ENCODE assay signal across 7 mouse cellular contexts in the genomic region with DNA sequence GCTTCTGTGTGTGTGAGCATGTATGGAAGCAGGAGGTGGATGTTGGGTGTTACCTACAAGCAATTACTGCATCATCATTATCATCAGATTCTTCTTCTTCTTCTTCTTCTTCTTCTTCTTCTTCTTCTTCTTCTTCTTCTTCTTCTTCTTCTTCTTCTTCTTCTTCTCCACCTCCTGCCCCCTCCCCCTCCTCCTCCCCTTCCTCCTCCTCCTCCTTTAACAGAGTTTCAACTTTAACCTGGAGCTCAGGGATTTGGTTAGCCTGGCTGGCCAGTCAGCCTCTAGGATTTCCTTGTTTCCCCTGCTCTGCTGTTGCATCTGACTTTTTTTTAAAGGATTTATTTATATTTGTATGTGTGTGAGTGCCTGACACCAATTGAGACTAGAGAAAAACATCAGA. TPM values are rescaled to one million over a fixed set of nuclear protein-coding genes. Genes with fewer than 3 reads are reported as not detected.
DNase-seq lines count a peak whose midpoint lies in the region; ATAC-seq and TF ChIP-seq lines count a peak whose summit lies in the region.

A gene (minus strand): TSS at position 101 of the 400 bp plus-strand sequence.

- intact Hi-C loops in left cerebral cortex, postnatal 10 days (cut with DNase I): no loop called here

- H3K4me3 ChIP-seq in ES-Bruce4 (ENCODE audit: low read depth, low read length): no peak within 1 kb of the TSS
- no peak within 1 kb of the TSS for H3K4me3 ChIP-seq in forebrain, embryonic 14.5 days (ENCODE audit: low read depth, low read length)

- no peaks in the 10 kb centered on the region for H3K9me3 ChIP-seq in ES-Bruce4 (replicated peaks; ENCODE audit: control insufficient read depth, insufficient read depth, low read length, poor library complexity, severe bottlenecking)
- H3K9me3 ChIP-seq in forebrain, embryonic 14.5 days (replicated peaks; ENCODE audit: control insufficient read depth, low read length): no peaks in the 10 kb centered on the region

- ATAC-seq in CD4-positive, CD25-positive, alpha-beta regulatory T cell, adult 4 months: no peak
- no peak for ATAC-seq in forebrain, embryonic 14.5 days
- ATAC-seq in monocyte, adult 5-6 weeks (replicated peaks; ENCODE audit: insufficient number of reproducible peaks, low FRiP score, low TSS enrichment, poor library complexity, severe bottlenecking): no peak

- DNase-seq in forebrain, embryonic 14.5 days (ENCODE audit: low spot score): no peak
- DNase-seq in left cerebral cortex, postnatal 10 days (ENCODE audit: extremely low spot score in 1 of 2, low spot score in 2 of 2): no peak
- no peak for DNase-seq in B cell, adult 2 months
- no peak for DNase-seq in right cerebral cortex, postnatal 4 days

- H3K36me3 ChIP-seq in ES-Bruce4 (ENCODE audit: control insufficient read depth, insufficient read depth, low read length, poor library complexity, severe bottlenecking): no peaks in the 10 kb centered on the region
- H3K36me3 ChIP-seq in forebrain, embryonic 14.5 days (ENCODE audit: control insufficient read depth, insufficient read depth, low read length): no peaks in the 10 kb centered on the region

- no peaks in the 10 kb centered on the region for H3K4me1 ChIP-seq in ES-Bruce4 (ENCODE audit: control insufficient read depth, insufficient read depth, low read length)
- H3K4me1 ChIP-seq in forebrain, embryonic 14.5 days (ENCODE audit: control insufficient read depth, insufficient read depth, low read length): peaks cover under 1% of the 10 kb centered on the region

- TF ChIP-seq POLR2A in ES-Bruce4 (IDR thresholded peaks at IDR 0.05; ENCODE audit: insufficient read depth, low read length): no peak

- no peak within 1 kb of the TSS for H3K27ac ChIP-seq in ES-Bruce4 (ENCODE audit: insufficient read depth, low read length)
- H3K27ac ChIP-seq in forebrain, embryonic 14.5 days (ENCODE audit: low read depth, low read length): no peak within 1 kb of the TSS

- H3K4me2 ChIP-seq in forebrain, embryonic 14.5 days (ENCODE audit: low read length): no peak within 1 kb of the TSS

- H3K27me3 ChIP-seq in ES-Bruce4 (ENCODE audit: control insufficient read depth, insufficient read depth, low read length, poor library complexity, severe bottlenecking): no peaks in the 10 kb centered on the region
- H3K27me3 ChIP-seq in forebrain, embryonic 14.5 days (replicated peaks; ENCODE audit: control insufficient read depth, insufficient read depth, low read length): no peaks in the 10 kb centered on the region

- no peak within 1 kb of the TSS for H3K9ac ChIP-seq in ES-Bruce4 (ENCODE audit: low read depth, poor library complexity, severe bottlenecking)
- no peak within 1 kb of the TSS for H3K9ac ChIP-seq in forebrain, embryonic 14.5 days (ENCODE audit: low read length)

- TF ChIP-seq EP300 in ES-Bruce4 (IDR thresholded peaks at IDR 0.05; ENCODE audit: insufficient read depth, low read depth, low read length): no peak

- TF ChIP-seq CTCF in ES-Bruce4 (IDR thresholded peaks at IDR 0.05; ENCODE audit: low read depth, low read length): no peak

RNA-seq across cellular contexts. Expression of the gene that starts here (rescaled TPM):
- 10 to 100 TPM; 49.6 to 49.7 TPM for polyA plus RNA-seq in CD4-positive, CD25-positive, alpha-beta regulatory T cell, adult 4 months (2017; shearing (Covaris generic))
- polyA plus RNA-seq in ES-Bruce4 (2011; ENCODE audit: insufficient read depth, insufficient read length, low read depth, missing spikeins): 42.3 and 42.7 TPM in 2 replicates
- 68.0 and 72.1 TPM in 2 replicates for polyA plus RNA-seq in forebrain, embryonic 14.5 days (2014; fragmentation: Nextera tagmentation; extraction: Ambion mirVana)
- total RNA-seq in left cerebral cortex, postnatal 10 days (2021): 10 to 100 TPM; 22.3 to 23.6 TPM
- total RNA-seq in monocyte, adult 5-6 weeks (2017): 35.3 to 39.1 TPM (median 36.2 TPM) in 3 replicates
